Mouse (Mus musculus) heart, adult 2 months (tissue): Measurements from ENCODE around the gene Cfap161. TPM values are rescaled to one million over a fixed set of nuclear protein-coding genes. Genes with fewer than 3 reads are reported as not detected.

Source experiments
- DNase-seq, 2 experiments: peaks; one replicate each; pipeline ENCODE4 v3.0.0; 2021
- H3K27ac ChIP-seq: fragments of 200-600 bp; 2 replicates; pipeline ENCODE4 v1.8.1; 2022
- H3K27me3 ChIP-seq: fragments of 200-500 bp; 2 replicates; pipeline ENCODE4 v1.6.1; 2012; ENCODE audit warnings: mild to moderate bottlenecking, low read length, inconsistent platforms, mixed read lengths; ENCODE audit not compliant: control insufficient read depth, insufficient read depth
- H3K36me3 ChIP-seq: fragments of 200-500 bp; 2 replicates; pipeline ENCODE4 v1.6.1; 2012; ENCODE audit warnings: low read length, inconsistent platforms; ENCODE audit not compliant: control insufficient read depth, insufficient read depth
- H3K4me1 ChIP-seq: fragments of 200-500 bp; 2 replicates; pipeline ENCODE4 v1.6.1; 2011; ENCODE audit warnings: low read length; ENCODE audit not compliant: control insufficient read depth, insufficient read depth
- H3K4me3 ChIP-seq: fragments of 200-600 bp; 2 replicates; pipeline ENCODE4 v1.8.1; 2022
- H3K79me2 ChIP-seq: fragments of 200-500 bp; replicated peaks from 2 replicates; pipeline ENCODE4 v1.6.1; 2012; ENCODE audit warnings: mild to moderate bottlenecking, inconsistent platforms, low read length, moderate library complexity, mixed read lengths; ENCODE audit not compliant: control insufficient read depth, insufficient read depth
- H3K9ac ChIP-seq: fragments of 200-500 bp; 2 replicates; pipeline ENCODE4 v1.6.1; 2012; ENCODE audit warnings: low read depth, mild to moderate bottlenecking, control low read depth, inconsistent platforms, low read length, mixed read lengths
- CTCF ChIP-seq: fragments of 200-600 bp; IDR thresholded peaks from 2 replicates; pipeline ENCODE4 v1.8.1; 2022; ENCODE audit warnings: antibody characterized with exemption, mild to moderate bottlenecking, moderate library complexity
- EP300 ChIP-seq: fragments of 200-500 bp; IDR thresholded peaks from 2 replicates; pipeline ENCODE4 v1.6.1; 2011; ENCODE audit warnings: low read depth, low read length, control low read depth; ENCODE audit not compliant: insufficient read depth
- POLR2A ChIP-seq: fragments of 200-500 bp; IDR thresholded peaks from 2 replicates; pipeline ENCODE4 v1.6.1; 2011; ENCODE audit warnings: mild to moderate bottlenecking, low read depth, low read length, control low read depth; ENCODE audit not compliant: insufficient read depth
- WGBS: fragments of 180-500 bp; shearing (Covaris S2); methylation state at CpG from one replicate; pipeline ENCODE4 v1.1.7; 2018; 5-methylcytosine and 5-hydroxymethylcytosine counted together
- intact Hi-C: fragments of 180-260 bp; cut with DNase I; formaldehyde crosslinking; loops from one replicate; pipeline ENCODE4 v1.15.1; 2025
- polyA plus RNA-seq: library from polyadenylated mRNA; depleted of rRNA; stranded (reverse); fragments of >200 nt; gene quantifications from 2 replicates; pipeline ENCODE4 v1.2.3, GENCODE M21; 2012
- total RNA-seq, 2 experiments: library from RNA; stranded (reverse); gene quantifications; 2 replicates each; pipeline ENCODE4 v1.2.3; 2021

The Cfap161 gene
- total and polyA plus RNA-seq, 3 experiments, result 0.35 TPM; not detected in 2

- Histone ChIP-seq H3K27ac (no peak overlapping the region), H3K9ac (no peak overlapping the region), H3K79me2 (no peaks in the 10 kb centered on the region), H3K4me1 (peaks cover 16% of the 10 kb centered on the region), H3K4me3 (no peak overlapping the region), H3K27me3 (no peaks in the 10 kb centered on the region; the same call in 1 of the 2 replicates), H3K36me3 (no peaks in the 10 kb centered on the region)
- TF ChIP-seq EP300 (no peak), CTCF (no peak), POLR2A (no peak)
- DNase-seq, result no peak
- 34% methylated on average over 3 of the region's 3 CpGs for WGBS
- intact Hi-C loops, result no loop called here
These were observed 52.0 kb downstream of the Cfap161 start for GRCm38 (mm10) chr7:83742690-83743089.

GRCm38 (mm10) chr7:83742026-83742425 lies 52.7 kb downstream of the Cfap161 start:
- 86% methylated on average over 2 of the region's 2 CpGs for WGBS
- no peaks in the 10 kb centered on the region for H3K79me2 ChIP-seq

GRCm38 (mm10) chr7:83739680-83740310 lies 54.9 kb downstream of the Cfap161 start:
- no peak overlapping the region for H3K9ac ChIP-seq
- no peaks in the 10 kb centered on the region for H3K79me2 ChIP-seq

More at GRCm38 (mm10) chr7:83742026-83742425, 52.7 kb downstream of the Cfap161 start:
- DNase-seq, result no peak
- H3K4me3 ChIP-seq, result no peak overlapping the region
- intact Hi-C loops, result no loop called here
- no peak for TF ChIP-seq CTCF
- H3K27me3 ChIP-seq, result no peaks in the 10 kb centered on the region; the same call in 1 of the 2 replicates
- H3K27ac ChIP-seq, result no peak overlapping the region
- no peak overlapping the region for H3K9ac ChIP-seq
- peaks cover 16% of the 10 kb centered on the region for H3K4me1 ChIP-seq
- H3K36me3 ChIP-seq, result no peaks in the 10 kb centered on the region

GRCm38 (mm10) chr7:83738623-83739462 lies 55.8 kb downstream of the Cfap161 start:
- intact Hi-C loops, result no loop called here
- H3K36me3 ChIP-seq, result no peaks in the 10 kb centered on the region
- peaks cover 9% of the 10 kb centered on the region for H3K4me1 ChIP-seq
- H3K79me2 ChIP-seq, result no peaks in the 10 kb centered on the region
- H3K4me3 ChIP-seq, result no peak overlapping the region
- H3K9ac ChIP-seq, result no peak overlapping the region
- DNase-seq, result no peak
- H3K27ac ChIP-seq, result peak overlapping the region; percentile 51; the same call in 1 of the 2 replicates
- H3K27me3 ChIP-seq, result no peaks in the 10 kb centered on the region; the same call in 1 of the 2 replicates
- no peak for TF ChIP-seq EP300
- no peak for TF ChIP-seq CTCF
- TF ChIP-seq POLR2A, result no peak
- WGBS, result 57% methylated on average over 10 of the region's 10 CpGs

More at GRCm38 (mm10) chr7:83739680-83740310, 54.9 kb downstream of the Cfap161 start:
- Histone ChIP-seq H3K27ac (peak overlapping the region; percentile 26), H3K4me3 (no peak overlapping the region), H3K4me1 (peaks cover 12% of the 10 kb centered on the region), H3K27me3 (no peaks in the 10 kb centered on the region; the same call in 1 of the 2 replicates), H3K36me3 (no peaks in the 10 kb centered on the region)
- DNase-seq, result no peak
- intact Hi-C loops, result no loop called here
- 69% methylated on average over 7 of the region's 7 CpGs for WGBS
- TF ChIP-seq CTCF (no peak), EP300 (no peak), POLR2A (no peak)

- Histone ChIP-seq H3K4me3 (no peak overlapping the region), H3K4me1 (peaks cover 9% of the 10 kb centered on the region), H3K79me2 (no peaks in the 10 kb centered on the region), H3K27ac (peak overlapping the region; percentile 23; the same call in 1 of the 2 replicates), H3K36me3 (no peaks in the 10 kb centered on the region), H3K27me3 (no peaks in the 10 kb centered on the region; the same call in 1 of the 2 replicates), H3K9ac (no peak overlapping the region)
- no peak for TF ChIP-seq POLR2A
- TF ChIP-seq EP300, result no peak
- TF ChIP-seq CTCF, result no peak
- WGBS, result 84% methylated on average over 6 of the region's 6 CpGs
- intact Hi-C loops, result no loop called here
- DNase-seq, result no peak
These were observed 56.7 kb downstream of the Cfap161 start for GRCm38 (mm10) chr7:83737914-83738490.
